Mouse (Mus musculus): ENCODE data around the gene Zfp628. TPM values are rescaled to one million over a fixed set of nuclear protein-coding genes. Genes with fewer than 3 reads are reported as not detected.

Zfp628 gene
- polyA plus RNA-seq, 1 experiment = not detected

DNA sequence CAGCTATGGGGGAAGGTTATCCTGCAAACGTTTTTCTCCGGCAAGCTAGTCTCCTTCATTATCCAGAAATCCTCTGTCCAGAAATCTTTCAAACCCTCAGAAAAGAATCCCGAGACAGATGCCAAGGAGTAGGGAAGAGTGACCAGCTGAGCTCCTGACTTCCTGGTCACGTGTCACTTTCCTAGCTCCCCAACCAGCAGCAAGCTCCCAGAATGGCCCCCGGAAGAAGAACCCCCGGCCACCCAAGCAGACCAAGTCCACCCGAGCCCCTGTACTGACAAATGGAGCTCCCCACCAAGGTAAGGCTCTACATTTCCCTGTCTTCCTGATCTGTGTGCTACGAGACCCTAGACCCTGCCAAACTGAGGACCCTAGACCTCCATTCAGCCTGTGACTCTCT is 12.7 kb downstream of the Zfp628 start:
- H3K4me3 ChIP-seq (ENCODE audit: insufficient read depth, low read depth, low read length) = no peak overlapping the region
- TF ChIP-seq POLR2A (IDR thresholded peaks at IDR 0.05; ENCODE audit: insufficient read depth, low read depth, low read length) (no peak), CTCF (IDR thresholded peaks at IDR 0.05; ENCODE audit: insufficient read depth, low read depth, low read length) (no peak)
- no peak overlapping the region for H3K27ac ChIP-seq (ENCODE audit: insufficient read depth, low read depth, low read length)
- peaks cover 38% of the 10 kb centered on the region for H3K4me1 ChIP-seq (ENCODE audit: control insufficient read depth, insufficient read depth, low read length)
- WGBS = 77% methylated on average over 8 of the region's 8 CpGs

DNA sequence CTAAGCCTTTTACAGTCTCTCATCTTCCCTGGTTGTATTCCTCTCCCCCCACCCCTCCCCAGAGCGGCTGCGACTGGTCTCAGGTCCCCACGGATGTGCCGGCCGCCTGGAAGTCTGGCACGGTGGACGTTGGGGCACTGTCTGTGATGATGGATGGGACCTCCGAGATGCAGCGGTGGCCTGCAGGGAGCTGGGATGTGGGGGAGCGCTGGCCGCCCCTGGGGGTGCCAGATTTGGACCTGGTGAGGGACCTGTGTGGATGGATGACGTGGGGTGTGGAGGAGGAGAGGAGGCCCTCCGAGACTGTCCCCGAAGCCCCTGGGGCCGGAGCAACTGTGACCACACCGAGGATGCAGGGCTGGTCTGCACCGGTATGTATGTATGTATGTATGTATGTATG is 13.3 kb downstream of the Zfp628 start:
- 87% methylated on average over 17 of the region's 17 CpGs for WGBS
- Histone ChIP-seq H3K4me3 (ENCODE audit: insufficient read depth, low read depth, low read length) (no peak overlapping the region), H3K27ac (ENCODE audit: insufficient read depth, low read depth, low read length) (no peak overlapping the region), H3K4me1 (ENCODE audit: control insufficient read depth, insufficient read depth, low read length) (peaks cover 38% of the 10 kb centered on the region)
- no peak for TF ChIP-seq CTCF (IDR thresholded peaks at IDR 0.05; ENCODE audit: insufficient read depth, low read depth, low read length)

DNA sequence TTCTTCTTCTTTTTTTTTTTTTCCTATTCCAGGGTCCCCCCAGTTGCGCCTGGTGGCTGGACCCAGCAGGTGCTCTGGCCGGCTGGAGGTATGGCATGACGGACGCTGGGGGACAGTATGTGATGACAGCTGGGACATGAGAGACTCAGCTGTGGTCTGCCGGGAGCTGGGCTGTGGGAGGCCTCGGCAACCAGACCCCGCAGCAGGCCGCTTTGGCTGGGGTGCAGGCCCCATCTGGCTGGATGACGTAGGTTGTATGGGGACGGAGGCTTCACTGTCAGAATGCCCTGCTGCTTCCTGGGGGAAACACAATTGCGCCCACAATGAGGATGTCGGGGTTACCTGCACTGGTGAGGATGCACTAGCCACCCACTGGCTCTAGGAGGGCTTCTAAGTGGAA is 18.1 kb downstream of the Zfp628 start:
- WGBS = 84% methylated on average over 12 of the region's 12 CpGs
- Histone ChIP-seq H3K4me1 (ENCODE audit: control insufficient read depth, insufficient read depth, low read length) (0 out of 2 replicates have a peak, but pooled peaks cover 3% of the 10 kb centered on the region), H3K27ac (ENCODE audit: insufficient read depth, low read depth, low read length) (no peak overlapping the region), H3K4me3 (ENCODE audit: insufficient read depth, low read depth, low read length) (no peak overlapping the region)
- TF ChIP-seq CTCF (IDR thresholded peaks at IDR 0.05; ENCODE audit: insufficient read depth, low read depth, low read length) (no peak), POLR2A (IDR thresholded peaks at IDR 0.05; ENCODE audit: insufficient read depth, low read depth, low read length) (no peak)

DNA sequence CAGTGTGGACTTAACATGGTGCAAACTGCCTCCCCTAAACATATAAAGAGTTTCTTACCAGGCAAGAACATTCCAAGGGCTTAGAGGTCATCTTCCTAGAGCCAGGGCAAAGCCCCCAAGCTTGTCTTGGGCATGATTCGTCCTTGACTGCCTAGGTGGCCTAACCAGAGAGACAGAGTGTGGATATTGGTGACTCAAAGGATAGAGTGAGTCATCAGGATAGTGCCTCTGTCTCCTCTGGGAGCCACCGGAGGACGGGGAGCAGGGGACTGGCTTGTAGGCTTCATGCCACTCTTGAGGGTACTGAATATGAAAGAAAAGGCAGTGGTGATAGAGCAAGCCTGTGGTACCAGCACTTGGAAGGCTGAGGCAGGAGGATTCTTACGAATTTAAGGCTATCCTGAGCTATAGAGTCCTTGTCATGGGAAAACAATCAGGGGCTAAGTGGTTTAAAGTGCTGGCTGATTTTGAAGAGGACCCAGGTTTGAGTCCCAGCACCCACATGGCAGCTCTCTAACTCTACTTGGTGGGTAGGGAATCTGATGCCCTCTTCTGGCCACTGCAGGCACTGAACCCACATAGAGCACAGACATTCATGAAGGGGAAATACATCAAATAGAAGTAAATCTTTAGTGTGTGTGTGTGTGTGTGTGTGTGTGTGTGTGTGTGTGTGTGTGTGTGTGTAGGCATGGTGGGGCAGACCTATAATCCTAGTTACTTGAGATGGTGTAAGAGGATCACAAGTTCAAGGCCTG is 19.3 kb downstream of the Zfp628 start:
- WGBS = 48% methylated on average over 4 of the region's 4 CpGs

DNA sequence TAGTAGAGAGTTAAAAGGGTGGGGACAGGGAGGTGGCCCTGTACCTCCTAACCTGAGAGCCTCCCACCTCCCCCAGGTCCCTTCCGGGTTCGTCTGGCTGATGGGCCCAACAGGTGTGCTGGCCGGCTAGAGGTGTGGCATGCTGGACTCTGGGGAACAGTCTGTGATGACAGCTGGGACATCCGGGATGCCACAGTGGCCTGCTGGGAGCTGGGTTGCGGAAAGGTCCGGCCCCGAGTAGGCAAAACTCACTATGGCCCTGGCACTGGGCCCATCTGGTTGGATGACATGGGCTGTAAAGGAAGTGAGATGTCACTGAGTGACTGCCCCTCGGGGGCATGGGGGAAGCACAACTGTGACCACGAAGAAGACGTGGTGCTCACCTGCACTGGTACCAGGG is 21.8 kb downstream of the Zfp628 start:
- TF ChIP-seq POLR2A (IDR thresholded peaks at IDR 0.05; ENCODE audit: insufficient read depth, low read depth, low read length) (no peak), CTCF (IDR thresholded peaks at IDR 0.05; ENCODE audit: insufficient read depth, low read depth, low read length) (no peak)
- Histone ChIP-seq H3K4me1 (ENCODE audit: control insufficient read depth, insufficient read depth, low read length) (no peaks in the 10 kb centered on the region), H3K27ac (ENCODE audit: insufficient read depth, low read depth, low read length) (no peak overlapping the region), H3K4me3 (ENCODE audit: insufficient read depth, low read depth, low read length) (no peak overlapping the region)
- WGBS = 81% methylated on average over 10 of the region's 10 CpGs

More for the DNA sequence above, 19.3 kb downstream of the Zfp628 start:
- H3K27ac ChIP-seq (ENCODE audit: insufficient read depth, low read depth, low read length) = no peak overlapping the region
- 0 out of 2 replicates have a peak, but pooled peaks cover 3% of the 10 kb centered on the region for H3K4me1 ChIP-seq (ENCODE audit: control insufficient read depth, insufficient read depth, low read length)
- TF ChIP-seq POLR2A (IDR thresholded peaks at IDR 0.05; ENCODE audit: insufficient read depth, low read depth, low read length) (no peak), CTCF (IDR thresholded peaks at IDR 0.05; ENCODE audit: insufficient read depth, low read depth, low read length) (no peak)
- no peak overlapping the region for H3K4me3 ChIP-seq (ENCODE audit: insufficient read depth, low read depth, low read length)

DNA sequence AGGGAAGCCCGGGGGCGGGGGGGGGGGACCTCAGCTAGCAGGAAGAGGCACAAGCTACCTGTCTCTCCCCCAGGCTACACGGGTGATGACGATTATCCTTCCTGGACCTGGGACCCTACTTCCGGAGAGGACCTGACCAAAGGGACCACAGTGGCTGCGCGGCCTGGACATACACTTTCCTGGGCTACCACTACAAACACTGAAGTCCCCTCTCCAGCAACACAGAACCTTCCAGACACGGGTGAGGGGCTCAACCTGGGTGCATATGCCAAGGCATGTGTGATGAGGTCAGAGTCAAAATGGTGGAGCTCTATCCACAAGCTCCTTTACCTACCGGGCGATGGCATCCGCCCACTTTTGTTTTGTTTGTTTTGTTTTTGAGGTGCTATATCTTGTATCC is 22.4 kb downstream of the Zfp628 start:
- Histone ChIP-seq H3K4me1 (ENCODE audit: control insufficient read depth, insufficient read depth, low read length) (no peaks in the 10 kb centered on the region), H3K4me3 (ENCODE audit: insufficient read depth, low read depth, low read length) (no peak overlapping the region), H3K27ac (ENCODE audit: insufficient read depth, low read depth, low read length) (no peak overlapping the region)
- WGBS = 78% methylated on average over 11 of the region's 11 CpGs
- TF ChIP-seq POLR2A (IDR thresholded peaks at IDR 0.05; ENCODE audit: insufficient read depth, low read depth, low read length) = no peak
- no peak for TF ChIP-seq CTCF (IDR thresholded peaks at IDR 0.05; ENCODE audit: insufficient read depth, low read depth, low read length)

DNA sequence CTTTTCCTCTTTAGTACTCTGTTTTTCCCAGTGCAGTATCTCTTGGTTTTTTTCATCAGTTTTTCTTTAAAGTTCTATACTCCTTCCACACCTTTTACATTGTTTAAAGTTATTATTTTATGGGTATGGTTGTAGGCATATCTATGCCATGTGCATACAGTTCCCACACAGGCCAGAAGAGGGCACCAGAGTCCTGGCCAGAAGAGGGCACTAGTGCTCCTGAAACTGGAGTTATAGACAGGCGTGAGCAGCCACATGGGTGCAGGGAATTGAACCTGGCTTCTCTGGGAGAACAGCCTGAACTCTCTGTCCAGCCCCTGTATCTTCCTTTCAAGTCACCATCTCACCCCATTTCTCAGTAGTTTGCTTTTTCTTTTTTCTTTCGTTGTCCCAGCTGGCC is 23.4 kb downstream of the Zfp628 start:
- Histone ChIP-seq H3K4me3 (ENCODE audit: insufficient read depth, low read depth, low read length) (no peak overlapping the region), H3K4me1 (ENCODE audit: control insufficient read depth, insufficient read depth, low read length) (peaks cover 1% of the 10 kb centered on the region; the same call in 1 of the 2 replicates), H3K27ac (ENCODE audit: insufficient read depth, low read depth, low read length) (no peak overlapping the region)
- WGBS = 46% methylated on average over 2 of the region's 2 CpGs
- TF ChIP-seq POLR2A (IDR thresholded peaks at IDR 0.05; ENCODE audit: insufficient read depth, low read depth, low read length) (no peak), CTCF (IDR thresholded peaks at IDR 0.05; ENCODE audit: insufficient read depth, low read depth, low read length) (0 out of 2 replicates have a peak, but pooled peaks have one; percentile 18)

DNA sequence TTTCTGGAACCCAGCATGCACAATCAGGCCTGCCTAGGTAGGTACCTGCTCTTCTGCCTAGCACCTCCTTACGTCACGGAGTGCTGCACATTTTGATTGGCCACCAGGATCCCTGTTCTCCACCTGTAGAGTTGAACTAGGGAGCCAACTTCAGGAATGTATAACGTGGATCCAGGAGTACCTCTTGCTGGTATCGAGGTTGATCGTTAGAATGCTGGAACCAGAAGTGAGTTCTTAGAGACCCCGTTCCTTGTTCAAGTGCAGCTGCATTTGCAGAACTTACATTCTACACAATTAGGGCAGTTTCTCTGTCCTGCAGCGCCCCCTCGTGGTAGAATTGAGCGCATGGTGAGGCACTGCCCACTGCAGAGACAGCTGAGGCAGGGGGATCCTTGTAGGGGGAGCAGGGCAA is 25.1 kb downstream of the Zfp628 start:
- H3K4me3 ChIP-seq (ENCODE audit: insufficient read depth, low read depth, low read length) = no peak overlapping the region
- 12% methylated on average over 9 of the region's 9 CpGs for WGBS
- no peak overlapping the region for H3K27ac ChIP-seq (ENCODE audit: insufficient read depth, low read depth, low read length)
- peaks cover 3% of the 10 kb centered on the region; the same call in 1 of the 2 replicates for H3K4me1 ChIP-seq (ENCODE audit: control insufficient read depth, insufficient read depth, low read length)
- TF ChIP-seq CTCF (IDR thresholded peaks at IDR 0.05; ENCODE audit: insufficient read depth, low read depth, low read length) (peak; percentile 70), POLR2A (IDR thresholded peaks at IDR 0.05; ENCODE audit: insufficient read depth, low read depth, low read length) (no peak)

DNA sequence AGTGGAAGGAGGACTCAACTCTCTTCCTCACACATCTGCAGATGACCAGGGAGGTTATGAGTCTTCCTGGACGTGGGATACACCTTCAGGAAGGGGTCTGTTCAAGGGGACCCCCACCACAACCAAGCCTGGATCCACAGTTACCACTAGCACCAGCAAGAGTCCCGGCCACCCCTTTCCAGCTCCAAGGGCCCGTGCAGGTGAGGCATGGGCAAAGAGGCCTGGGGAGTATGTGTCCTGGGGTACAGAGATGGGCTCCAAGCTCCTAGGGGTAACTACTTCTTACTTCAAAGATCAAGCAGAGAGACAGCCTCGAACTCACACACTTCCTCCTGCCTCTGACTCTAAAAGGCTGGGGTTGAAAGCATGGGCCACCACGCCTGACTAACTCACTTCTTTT is 27.7 kb downstream of the Zfp628 start:
- no peak overlapping the region for H3K27ac ChIP-seq (ENCODE audit: insufficient read depth, low read depth, low read length)
- WGBS = 52% methylated on average over 5 of the region's 5 CpGs
- H3K4me1 ChIP-seq (ENCODE audit: control insufficient read depth, insufficient read depth, low read length) = peaks cover 3% of the 10 kb centered on the region; the same call in 1 of the 2 replicates
- no peak for TF ChIP-seq CTCF (IDR thresholded peaks at IDR 0.05; ENCODE audit: insufficient read depth, low read depth, low read length)
- no peak for TF ChIP-seq POLR2A (IDR thresholded peaks at IDR 0.05; ENCODE audit: insufficient read depth, low read depth, low read length)
- H3K4me3 ChIP-seq (ENCODE audit: insufficient read depth, low read depth, low read length) = no peak overlapping the region

All from olfactory bulb, adult 2 months (tissue).